In the genomic region with DNA sequence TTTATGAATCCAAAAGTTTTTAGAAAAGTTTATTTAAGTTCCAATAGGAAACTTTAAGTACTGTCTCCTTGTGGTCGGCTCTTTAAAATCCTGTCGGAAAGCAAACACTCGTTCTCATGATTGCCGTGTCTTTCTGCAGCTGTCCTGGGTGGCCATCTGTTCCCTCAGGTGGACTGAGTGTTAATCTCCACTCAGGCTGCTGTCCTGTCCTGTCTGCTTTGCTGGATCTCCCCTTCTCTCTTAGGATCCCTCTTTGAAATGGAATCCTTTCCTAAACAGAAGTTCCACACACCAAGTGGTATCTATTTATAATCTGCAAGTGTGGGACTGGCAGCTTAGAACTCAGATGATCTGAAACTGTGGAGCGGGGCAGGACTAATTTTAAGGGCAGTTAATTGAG, we compare ENCODE assay signal across 18 mouse cellular contexts.
"Had no signal": no experiment of that assay in that cellular context is flagged by ENCODE, and none has a peak within 500 bp of the region (broad histone marks: within the 10 kb centered on the region; RNA-seq: fewer than 3 reads in every experiment).

No protein-coding gene starts in this region.

- H3K36me3 ChIP-seq: liver, embryonic 13.5 days; lung, embryonic 15.5 days; midbrain, embryonic 12.5 days; neural tube, embryonic 15.5 days had no signal

- H3K27me3 ChIP-seq: liver, embryonic 13.5 days; lung, embryonic 15.5 days; megakaryocyte, embryonic 14.5 days; neural tube, embryonic 15.5 days had no signal

- H3K4me1 ChIP-seq: liver, embryonic 13.5 days had no signal

- H3K4me2 ChIP-seq: liver, embryonic 13.5 days; lung, embryonic 15.5 days; midbrain, embryonic 12.5 days; neural tube, embryonic 15.5 days had no signal

- H3K4me3 ChIP-seq: layer of hippocampus, adult 2 months; liver, embryonic 13.5 days; lung, embryonic 15.5 days; megakaryocyte, embryonic 14.5 days; midbrain, embryonic 12.5 days; neural tube, embryonic 15.5 days had no signal

- H3K9ac ChIP-seq: liver, embryonic 13.5 days; liver, postnatal 0 days; lung, embryonic 15.5 days; midbrain, embryonic 12.5 days; neural tube, embryonic 15.5 days had no signal

- ATAC-seq: liver, postnatal 0 days had no signal

- H3K9me3 ChIP-seq: liver, embryonic 13.5 days; lung, embryonic 15.5 days; midbrain, embryonic 12.5 days; neural tube, embryonic 15.5 days had no signal

- H3K27ac ChIP-seq: liver, embryonic 13.5 days; lung, embryonic 15.5 days; macrophage; midbrain, embryonic 12.5 days; neural tube, embryonic 15.5 days; stomach, postnatal 0 days had no signal

- DNase-seq: kidney, adult 9 months; kidney, postnatal 10 days; kidney, postnatal 4 days; liver; liver, embryonic 13.5 days; liver, postnatal 0 days; lung, postnatal 14 days; right cerebral cortex, adult 18-20 months; right cerebral cortex, postnatal 25 days; thymus, adult 18-20 months; thymus, postnatal 14 days had no signal
